ENCODE assay signal across 8 mouse cellular contexts in genomic region chr7:109792759-109793158, GRCm38 (mm10). TPM values are rescaled to one million over a fixed set of nuclear protein-coding genes. Genes with fewer than 3 reads are reported as not detected.
A peak's percentile ranks its signal among the peaks of the same experiment; 100 is the strongest.
DNase-seq lines count a peak whose midpoint lies in the region; ATAC-seq lines count a peak whose summit lies in the region.
"Had no signal": no experiment of that assay in that cellular context is flagged by ENCODE, and none has a peak within 500 bp of the region (broad histone marks: within the 10 kb centered on the region; RNA-seq: fewer than 3 reads in every experiment).

No protein-coding gene starts in this region.

- H3K9me3 ChIP-seq in hindbrain, embryonic 14.5 days (ENCODE audit: control insufficient read depth, low read length), result no peaks in the 10 kb centered on the region

- no peak overlapping the region for H3K27ac ChIP-seq in hindbrain, embryonic 14.5 days

- H3K4me3 ChIP-seq in hindbrain, embryonic 14.5 days (replicated peaks; ENCODE audit: low read length), result no peak overlapping the region
- H3K4me3 ChIP-seq: myocyte had no signal

- peak; percentile 58 for DNase-seq in ovary, postnatal 14 days (ENCODE audit: low spot score)
- no peak for DNase-seq in ovary, postnatal 10 days (ENCODE audit: low spot score)
- peak; percentile 61 for DNase-seq in T-cell, adult 2 months (ENCODE audit: low spot score)
- peak; percentile 85 to 86 for DNase-seq in cerebellum, postnatal 14 days
- DNase-seq in hindbrain, embryonic 14.5 days (ENCODE audit: low spot score), result peak; percentile 69
- peak; percentile 61 to 64 for DNase-seq in left cerebral cortex, postnatal 25 days (ENCODE audit: low spot score in 2 of 2)

- H3K27me3 ChIP-seq in hindbrain, embryonic 14.5 days (ENCODE audit: control insufficient read depth, insufficient read depth, low read length), result no peaks in the 10 kb centered on the region

- ATAC-seq in hindbrain, embryonic 14.5 days (ENCODE audit: low FRiP score), result peak; percentile 21; the same call in 1 of the 2 replicates
- ATAC-seq in neutrophil, adult 5-6 weeks (ENCODE audit: extremely low read depth, insufficient number of reproducible peaks, low FRiP score, poor library complexity, severe bottlenecking), result peak; percentile 67; the same call in 1 of the 2 replicates

- WGBS in hindbrain, embryonic 14.5 days, result 77% methylated on average over 2 of the region's 2 CpGs

- no peak overlapping the region for H3K4me2 ChIP-seq in hindbrain, embryonic 14.5 days (replicated peaks)

- no peaks in the 10 kb centered on the region for H3K4me1 ChIP-seq in hindbrain, embryonic 14.5 days (replicated peaks; ENCODE audit: control insufficient read depth, insufficient read depth, low read length)

- no peak overlapping the region for H3K9ac ChIP-seq in hindbrain, embryonic 14.5 days

- intact Hi-C loops in left cerebral cortex, postnatal 25 days (cut with DNase I), result loop anchor here (5.0 kb wide), 2 partner anchors 75 to 100 kb away; partner anchors contain the start of gene Scube2

- no peaks in the 10 kb centered on the region for H3K36me3 ChIP-seq in hindbrain, embryonic 14.5 days (replicated peaks; ENCODE audit: control insufficient read depth, insufficient read depth)

RNA-seq across cellular contexts. Expression of gene Nrip3, which starts 10.9 kb away (rescaled TPM):
- polyA plus RNA-seq in hindbrain, embryonic 14.5 days (2014; fragmentation: Nextera tagmentation; extraction: Ambion mirVana), result 12.6 and 14.1 TPM in 2 replicates
- total RNA-seq in left cerebral cortex, postnatal 25 days (2021), result 10 to 100 TPM; 86.8 to 90.9 TPM
- total RNA-seq in neutrophil, adult 5-6 weeks (2017), result 0.12 TPM in 1 of 2 replicates, not detected in the other

RNA-seq across cellular contexts. Expression of gene Tmem9b, which starts 40.1 kb away (rescaled TPM):
- polyA plus RNA-seq in hindbrain, embryonic 14.5 days (2014; fragmentation: Nextera tagmentation; extraction: Ambion mirVana), result 149 TPM in 2 replicates
- total RNA-seq in left cerebral cortex, postnatal 25 days (2021), result 10 to 100 TPM; 91.0 to 95.4 TPM
- total RNA-seq in neutrophil, adult 5-6 weeks (2017), result 34.6 and 36.2 TPM in 2 replicates

Comparison
In these comparisons a context has a peak if more than half of its experiments do, and no peak if none do; other contexts are left out.
1. RNA of gene Nrip3, which starts 10.9 kb away (total RNA-seq): 86.8 to 90.9 TPM in left cerebral cortex, postnatal 25 days; 0.12 TPM in neutrophil, adult 5-6 weeks; every median in the first group is over 10 times any median in the second.